Mouse (Mus musculus): ENCODE results near the gene Btbd2.

GRCm38 (mm10) chr10:80658194-80658840 is 1.4 kb upstream of the Btbd2 start:
- TF ChIP-seq EP300 (IDR thresholded peaks at IDR 0.05; ENCODE audit: low read depth) (no peak), CTCF (IDR thresholded peaks at IDR 0.05; ENCODE audit: low read depth) (no peak)

Data from liver, embryonic 14.5 days (tissue).